Mouse (Mus musculus) naive thymus-derived CD4-positive, alpha-beta T cell, adult 2 months (primary cell): ENCODE results near the gene Spata21.

Source experiments
- DNase-seq: peaks from one replicate; pipeline ENCODE4 v3.0.0-alpha.2; 2011; ENCODE audit warnings: low read depth

The Spata21 gene

DNA sequence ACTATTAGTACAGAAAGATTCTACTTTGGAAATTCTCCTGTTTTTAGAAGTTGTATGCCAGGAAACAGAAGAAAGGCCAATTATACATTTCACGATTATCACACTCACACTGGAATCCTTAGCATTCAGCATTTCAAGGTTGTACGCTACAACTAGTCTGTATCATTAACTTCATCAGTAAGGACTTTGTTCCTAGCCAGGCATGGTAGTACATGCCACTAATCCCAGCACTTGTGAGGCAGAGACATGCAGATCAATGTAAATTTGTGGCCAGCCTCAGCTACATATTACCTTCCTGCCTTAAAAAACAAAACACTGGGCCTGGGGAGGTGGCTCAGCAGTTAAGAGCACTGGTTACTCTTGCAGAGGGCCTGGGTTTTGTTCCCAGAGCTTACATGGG lies 70.5 kb downstream of the Spata21 start:
- DNase-seq: no peak

GRCm38 (mm10) chr4:141159093-141159492 lies 71.0 kb downstream of the Spata21 start:
- no peak for DNase-seq

DNA sequence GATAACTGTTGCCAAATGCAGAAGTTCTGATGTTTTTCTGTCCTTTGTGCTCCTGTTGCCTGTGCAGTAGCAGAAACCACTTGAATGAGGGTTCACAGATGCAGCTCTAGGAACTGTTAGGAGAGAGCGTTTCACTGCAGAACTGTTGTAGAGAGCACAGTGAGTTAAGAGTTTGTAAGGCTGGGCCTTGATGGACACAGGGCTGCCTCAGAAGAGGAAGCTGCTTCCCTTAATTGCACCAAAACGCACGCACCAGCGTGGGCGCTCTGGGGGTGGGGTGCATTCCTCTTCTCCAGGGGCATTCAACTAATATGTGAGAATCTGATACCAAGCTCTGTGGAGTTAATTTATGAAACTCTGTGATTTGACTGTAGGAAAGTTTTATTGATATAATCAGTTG lies 71.5 kb downstream of the Spata21 start:
- no peak for DNase-seq

- DNase-seq: no peak
Observed at GRCm38 (mm10) chr4:141160193-141160592, 72.1 kb downstream of the Spata21 start.

- no peak for DNase-seq
Observed at GRCm38 (mm10) chr4:141161699-141162208, 73.6 kb downstream of the Spata21 start.
